Mouse (Mus musculus) cerebellum, adult 18-20 months (tissue): ENCODE results near the gene Rhod.
"Not testable (repeated sequence)": the region's sequence is repeated elsewhere in the genome, so short reads cannot be mapped to it uniquely, and the experiment has no call there.

Source experiments
- DNase-seq, 2 experiments: peaks; one replicate each; pipeline ENCODE4 v3.0.0; 2021

Rhod gene

DNA sequence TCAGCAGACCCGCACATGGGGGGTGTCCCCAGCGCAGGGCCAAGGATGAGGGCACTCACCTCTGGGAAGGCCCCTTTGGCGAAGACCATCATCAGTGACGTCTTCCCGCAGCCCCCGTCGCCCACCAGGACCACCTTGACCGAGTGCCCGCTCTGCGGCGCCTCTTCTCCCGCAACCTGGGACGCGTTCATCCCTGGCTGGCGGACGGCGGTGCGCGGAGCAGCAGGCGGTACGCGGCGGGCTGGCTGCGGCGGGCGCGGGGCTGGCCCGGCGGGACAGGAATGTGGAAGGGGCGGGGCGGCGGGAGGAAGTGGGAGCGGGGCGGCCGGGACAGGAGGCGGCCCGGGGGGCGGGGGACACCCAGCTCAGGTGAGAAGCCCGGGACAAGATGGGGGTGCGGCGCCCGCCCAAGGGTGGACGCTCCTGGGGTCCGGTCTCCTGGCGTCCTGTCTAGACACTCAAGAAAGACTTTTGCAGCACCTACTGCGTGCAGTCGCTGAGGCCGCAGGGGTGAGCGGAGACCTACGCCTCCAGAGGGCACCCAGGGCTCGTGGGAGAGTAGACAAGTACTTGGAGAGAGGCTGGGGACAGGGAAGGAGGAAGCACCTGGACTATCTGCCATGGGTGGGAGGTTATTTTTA, at the start of gene Rhod:
TSS of gene Rhod (minus strand) at position 272 of the 641 bp plus-strand sequence.
- no peak for DNase-seq

DNA sequence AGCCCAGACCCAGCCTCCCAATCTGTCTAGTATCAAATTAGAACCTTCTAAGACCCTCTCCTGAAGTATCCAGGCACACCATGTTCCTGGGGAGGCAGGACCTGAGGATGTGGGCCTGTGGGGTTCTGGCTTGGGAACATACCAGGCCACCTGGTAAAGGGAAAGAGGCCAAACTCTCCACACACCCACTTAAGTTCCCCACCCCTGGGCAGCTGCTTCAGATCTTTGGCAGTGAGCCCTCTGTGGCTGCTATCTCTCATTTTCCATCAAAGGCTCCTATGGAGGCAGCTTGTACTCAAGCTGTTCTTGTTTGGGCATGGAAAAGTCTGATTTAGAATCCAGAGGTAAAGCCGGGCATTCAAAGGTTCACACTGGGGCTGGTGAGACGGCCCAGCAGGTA, 48.6 kb upstream of the Rhod start:
- no peak for DNase-seq

DNA sequence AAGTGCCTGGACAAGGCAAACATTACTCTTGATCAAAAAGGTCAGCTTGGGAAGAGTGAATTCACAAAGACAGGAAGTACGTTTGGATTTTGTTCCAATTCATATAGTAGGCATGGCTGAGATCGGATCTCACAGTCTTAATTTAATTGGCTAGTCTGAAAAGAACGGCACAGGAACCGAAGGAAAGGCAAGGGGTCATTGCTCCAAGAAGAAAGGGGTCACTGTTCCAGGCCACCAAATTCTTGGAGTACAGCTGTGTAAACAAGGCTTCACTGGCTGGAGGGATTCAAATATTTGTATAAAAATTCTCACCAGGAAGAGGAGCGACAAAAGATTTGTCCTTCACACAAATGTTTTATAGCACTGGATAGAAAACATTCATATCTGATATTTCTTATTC, 45.8 kb upstream of the Rhod start:
- DNase-seq: no peak

DNA sequence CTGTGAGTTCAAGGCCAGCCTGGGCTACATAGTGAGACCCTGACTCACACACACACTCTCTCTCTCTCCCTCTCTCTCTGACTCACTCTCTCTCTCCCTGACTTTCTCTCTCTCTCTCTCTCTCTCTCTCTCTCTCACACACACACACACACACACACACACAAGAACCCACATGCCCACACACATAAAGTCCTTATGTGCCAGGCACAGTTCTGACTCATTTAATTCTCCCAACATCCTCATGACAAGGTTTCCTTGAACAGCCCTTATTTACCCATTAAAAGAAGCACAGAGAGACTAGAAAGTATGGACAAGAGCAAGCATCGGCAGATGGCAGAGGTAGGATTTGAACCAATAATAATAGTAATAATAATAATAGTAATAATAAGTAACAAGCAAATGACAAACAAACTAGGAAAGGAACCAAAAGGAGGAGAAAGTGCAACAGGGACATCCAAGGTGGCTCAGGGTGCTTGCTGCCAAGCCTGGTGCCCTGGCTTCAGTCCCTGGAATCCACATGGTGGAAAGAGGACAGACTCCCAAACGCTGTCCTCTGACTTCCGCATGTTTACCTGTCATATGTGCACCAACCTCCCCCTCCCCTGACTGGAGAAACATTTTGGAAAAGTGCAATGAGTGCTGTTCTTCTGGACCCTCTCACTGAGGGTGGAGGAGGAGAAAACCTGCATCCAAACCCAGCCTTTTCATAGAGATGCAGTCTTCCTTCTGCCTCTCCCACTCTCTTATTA, 43.1 kb upstream of the Rhod start:
- DNase-seq: peak; percentile 63 to 69

DNA sequence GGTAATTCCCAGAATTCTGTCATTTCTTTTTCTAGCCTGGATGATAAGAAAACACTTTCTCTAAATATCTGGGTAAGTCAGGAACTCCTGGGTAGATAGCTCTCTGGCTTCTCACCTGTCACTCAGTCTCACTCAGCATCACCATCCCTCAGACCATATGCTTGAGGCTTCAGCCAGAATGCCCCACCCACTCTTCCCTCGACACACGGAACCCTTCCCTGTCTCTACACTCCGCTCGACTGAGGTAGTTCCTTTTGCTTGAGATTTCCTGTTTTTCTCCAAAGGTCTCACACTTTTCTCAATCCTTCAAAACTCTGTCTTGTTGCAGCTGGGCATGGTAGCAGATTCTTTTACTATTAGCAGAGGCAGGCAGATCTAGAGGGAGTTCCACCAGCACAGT, 42.1 kb upstream of the Rhod start:
- peak; percentile 60 to 75 for DNase-seq

DNA sequence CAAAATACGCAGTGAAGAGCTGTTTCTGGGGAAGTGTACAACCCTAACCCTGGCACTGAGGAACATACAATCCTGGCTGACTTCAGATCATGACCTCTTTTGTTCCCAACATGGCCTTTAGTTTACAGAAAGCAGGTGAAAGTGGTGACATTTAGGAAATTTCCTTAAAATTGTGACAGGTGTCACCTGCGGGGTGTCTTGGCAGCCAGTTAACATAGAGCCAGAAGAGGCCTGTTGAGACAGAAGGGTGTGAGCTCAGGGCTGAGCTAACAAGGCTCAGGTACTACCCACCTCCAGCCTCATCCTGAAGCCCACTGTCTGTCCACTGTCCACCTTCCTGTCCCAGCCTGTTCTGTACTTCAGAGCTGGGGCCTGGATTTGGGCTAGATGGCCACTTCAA, 40.8 kb upstream of the Rhod start:
- peak; percentile 74 to 76 for DNase-seq

DNA sequence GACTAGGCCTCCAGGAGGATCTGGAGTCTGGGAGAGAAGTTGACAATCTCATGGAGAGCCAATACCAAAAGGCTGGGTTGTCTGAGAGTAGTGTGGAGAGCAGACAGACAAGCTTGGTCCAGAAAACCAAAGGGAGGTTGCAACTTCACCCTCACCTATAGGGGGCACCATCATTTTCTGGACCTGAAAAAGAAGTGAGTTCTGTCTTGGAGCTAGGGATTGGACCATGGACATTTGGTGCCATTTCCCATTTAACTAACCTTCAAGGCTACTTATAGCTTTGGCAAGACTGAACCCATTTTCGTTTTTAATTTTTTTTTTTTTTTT, 38.9 kb upstream of the Rhod start:
- DNase-seq: no peak

DNA sequence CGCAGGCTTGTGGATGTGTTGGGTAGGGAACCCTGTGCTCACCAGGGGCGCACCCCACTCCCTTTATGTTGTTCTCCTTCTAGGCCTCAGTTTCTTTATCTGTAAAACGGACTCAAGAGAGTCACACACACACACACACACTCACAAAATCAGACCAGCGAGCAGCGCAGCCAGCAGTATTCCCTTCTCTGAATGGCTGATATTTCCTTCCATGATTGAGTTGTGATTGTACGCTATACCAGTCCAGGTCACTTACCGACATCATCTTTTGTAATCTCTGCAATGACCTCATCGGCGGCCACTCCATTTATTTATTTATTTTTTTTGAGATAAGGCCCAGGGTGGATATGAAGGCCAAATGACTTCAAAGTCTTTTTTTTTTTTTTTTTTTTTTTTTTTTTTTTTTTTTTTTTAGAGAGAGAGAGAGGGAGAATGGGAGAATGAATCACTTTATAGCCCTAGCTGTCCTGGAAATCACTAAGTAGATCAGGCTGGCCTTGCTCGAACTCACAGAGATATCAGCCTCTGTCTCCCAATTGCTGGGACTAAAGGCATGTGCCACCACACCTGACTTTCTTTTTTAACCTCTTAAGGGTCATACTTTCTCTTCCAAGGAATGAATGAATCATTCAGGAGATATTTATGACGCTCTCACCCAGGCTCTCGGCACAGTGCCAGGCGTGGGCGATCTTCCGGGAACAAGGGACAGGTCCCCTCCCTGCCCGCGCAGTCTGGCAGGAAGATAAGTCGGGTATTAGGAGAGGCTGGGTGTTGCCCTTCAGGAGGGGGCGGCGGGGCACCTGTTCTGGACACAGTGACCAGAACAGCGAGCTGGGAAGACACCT, 38.3 kb upstream of the Rhod start, which contains the start of gene Syt12:
TSS of gene Syt12 (minus strand) at position 103 of the 845 bp plus-strand sequence.
- peak; percentile 85 to 89 for DNase-seq

DNA sequence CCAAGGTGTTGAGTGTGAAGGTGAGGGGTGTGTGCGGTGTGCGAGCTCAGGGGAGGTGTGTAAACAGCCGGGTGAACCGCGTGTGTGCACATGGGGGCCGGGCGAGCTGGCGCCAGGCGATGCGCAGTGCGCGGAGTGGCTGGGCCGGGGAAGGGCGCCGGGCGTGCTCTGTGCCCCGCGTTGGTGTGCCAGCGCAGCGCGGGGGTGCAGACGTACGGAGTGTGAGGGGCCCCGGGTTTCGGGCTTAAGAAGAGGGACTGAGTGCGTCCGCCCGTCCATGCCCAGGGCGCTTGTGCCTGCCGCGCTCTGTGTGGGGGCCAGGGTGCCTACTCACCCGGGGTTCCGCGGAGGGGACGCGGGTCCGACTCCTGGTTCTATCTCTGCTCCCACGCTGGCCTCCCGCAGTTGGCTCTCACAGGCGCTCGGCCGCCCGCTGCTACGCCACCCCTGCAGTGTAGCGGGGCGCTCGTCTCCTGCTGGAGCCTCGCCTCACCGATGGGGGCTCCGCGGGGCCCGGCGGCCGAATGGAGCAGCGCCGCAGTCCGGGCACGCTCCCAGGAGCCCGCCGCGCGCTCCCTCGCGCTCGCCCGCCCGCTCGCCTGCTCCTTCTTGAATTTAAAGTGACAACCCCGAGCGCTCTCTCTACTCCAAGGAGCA, 37.5 kb upstream of the Rhod start:
- DNase-seq: peak; percentile 77 to 89

DNA sequence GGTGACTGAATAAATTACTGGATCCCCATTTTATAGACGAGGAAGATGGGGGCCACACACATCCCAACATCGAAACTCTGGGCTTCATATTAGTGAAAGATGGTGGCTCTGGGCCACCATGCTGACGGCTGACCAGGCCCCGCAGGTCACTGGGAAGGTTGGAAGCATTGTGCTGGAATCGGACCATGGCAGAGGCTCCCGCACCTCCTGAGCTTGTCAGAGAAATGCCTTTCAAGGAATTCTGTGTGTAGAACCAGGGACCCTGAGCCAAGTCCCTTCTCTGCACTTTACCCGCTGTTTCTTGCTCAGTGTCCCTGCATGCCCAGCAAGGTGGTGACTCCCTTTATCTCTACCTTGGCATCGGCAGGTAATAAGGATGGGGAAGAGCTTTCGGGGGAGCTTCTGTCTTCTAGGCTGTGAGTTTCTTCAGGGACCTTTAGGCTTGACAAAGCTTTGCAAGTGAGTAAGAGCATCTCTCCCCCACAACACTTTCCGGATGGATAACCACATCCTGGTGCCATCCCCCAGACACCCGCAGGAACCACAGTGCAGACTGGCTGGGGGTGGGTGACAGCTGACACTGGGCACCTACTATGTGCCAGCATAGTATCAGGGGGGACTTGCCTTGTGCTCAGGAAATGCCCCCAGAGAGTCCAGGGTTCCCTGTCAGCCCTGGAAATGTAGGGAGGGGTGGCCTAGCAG, 36.1 kb upstream of the Rhod start:
- peak in 1 of 2 experiments; percentile 55 for DNase-seq

DNA sequence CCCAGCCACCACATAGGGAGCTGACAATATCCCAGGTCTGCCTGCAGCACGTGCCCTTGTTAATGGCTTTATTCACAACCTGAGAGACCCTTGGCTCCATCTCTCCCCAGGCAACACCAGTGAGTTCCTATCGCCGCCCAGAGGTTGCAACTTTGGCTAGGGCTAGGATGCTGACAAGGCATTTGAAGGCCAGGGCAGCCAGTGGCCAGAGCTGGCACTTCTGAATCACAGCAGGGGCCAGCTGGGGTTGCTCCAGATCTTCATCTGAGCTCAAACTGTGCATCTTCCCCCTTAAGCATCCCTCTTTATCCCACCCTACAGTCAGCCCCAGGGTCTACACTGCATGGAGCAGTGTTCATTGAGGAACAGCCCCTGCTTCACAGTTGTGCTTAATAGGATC, 35.5 kb upstream of the Rhod start:
- DNase-seq: no peak

DNA sequence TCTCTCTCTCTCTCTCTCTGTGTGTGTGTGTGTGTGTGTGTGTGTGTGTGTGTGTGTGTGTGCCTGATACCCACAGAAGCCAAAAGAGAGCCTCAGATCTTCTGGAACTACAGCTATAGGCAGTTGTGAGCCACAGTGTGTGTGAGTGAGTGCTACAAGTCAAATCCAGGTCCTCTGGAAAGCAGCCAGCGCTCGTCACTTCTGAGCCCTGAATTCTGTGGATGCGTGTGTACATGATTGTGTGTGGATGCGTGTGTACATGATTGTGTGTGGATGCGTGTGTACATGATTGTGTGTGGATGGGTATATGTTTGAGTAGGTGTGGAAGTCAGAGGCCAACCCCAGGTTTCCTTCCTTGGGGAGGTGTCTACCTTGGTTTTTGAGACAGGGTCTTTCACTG, 34.3 kb upstream of the Rhod start:
- DNase-seq: peak in 1 of 2 experiments; percentile 55

DNA sequence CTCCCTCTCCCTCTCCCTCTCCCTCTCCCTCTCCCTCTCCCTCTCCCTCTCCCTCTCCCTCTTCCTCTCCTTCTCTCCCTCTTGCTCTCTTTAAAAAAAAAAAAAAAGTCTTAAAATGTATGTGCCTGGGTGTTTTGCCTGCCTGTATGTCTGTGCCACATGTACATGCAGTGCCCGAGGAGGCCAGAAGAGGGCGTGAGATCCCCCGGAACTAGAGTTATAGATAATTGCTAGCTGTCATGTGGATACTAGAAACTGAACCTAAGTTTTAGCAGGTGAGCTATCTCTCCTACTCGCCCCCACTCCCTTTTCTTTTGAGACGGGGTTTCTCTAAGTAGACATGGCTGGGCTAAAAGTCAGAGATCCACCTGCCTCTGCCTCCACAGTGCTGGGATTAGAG, 29.1 kb upstream of the Rhod start:
- peak; percentile 59 to 72 for DNase-seq

DNA sequence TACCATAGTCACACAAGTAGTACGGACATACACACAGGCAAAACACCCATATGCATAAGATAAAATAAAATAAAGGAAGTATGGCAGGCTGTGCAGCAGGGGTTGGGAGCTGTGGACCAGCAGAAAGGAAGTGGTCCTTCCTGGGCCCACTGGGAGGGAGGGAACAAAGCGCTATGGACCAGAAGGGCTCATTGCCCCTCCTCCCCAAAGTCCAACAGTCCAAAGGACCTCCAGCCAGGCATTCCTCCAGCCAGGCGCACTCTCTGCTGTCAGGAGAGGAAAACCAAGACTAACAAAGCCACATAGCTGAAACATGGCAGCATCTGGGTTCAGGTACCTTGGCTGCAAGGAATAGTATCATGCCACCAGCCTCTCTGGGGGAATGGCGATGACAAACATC, 25.4 kb upstream of the Rhod start:
- no peak for DNase-seq

DNA sequence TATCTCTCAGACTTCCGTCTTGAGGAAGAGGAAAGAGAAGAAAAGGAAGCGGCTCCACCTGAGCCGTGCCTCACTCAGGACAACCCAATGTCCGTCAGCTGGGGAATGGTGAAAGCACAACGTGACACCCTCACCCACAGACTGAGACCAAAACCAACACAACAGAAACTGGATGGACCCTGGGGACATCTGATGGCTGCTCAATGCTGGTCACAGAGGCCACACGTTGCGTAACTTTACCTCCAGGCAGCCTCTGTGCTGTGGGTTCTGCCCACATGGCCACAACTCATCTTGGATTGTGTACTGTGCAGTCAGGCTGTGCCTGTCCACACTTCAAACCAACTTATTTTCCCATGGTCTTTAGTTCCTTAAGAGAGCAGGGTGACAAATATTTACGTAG, 22.7 kb upstream of the Rhod start:
- DNase-seq: no peak

DNA sequence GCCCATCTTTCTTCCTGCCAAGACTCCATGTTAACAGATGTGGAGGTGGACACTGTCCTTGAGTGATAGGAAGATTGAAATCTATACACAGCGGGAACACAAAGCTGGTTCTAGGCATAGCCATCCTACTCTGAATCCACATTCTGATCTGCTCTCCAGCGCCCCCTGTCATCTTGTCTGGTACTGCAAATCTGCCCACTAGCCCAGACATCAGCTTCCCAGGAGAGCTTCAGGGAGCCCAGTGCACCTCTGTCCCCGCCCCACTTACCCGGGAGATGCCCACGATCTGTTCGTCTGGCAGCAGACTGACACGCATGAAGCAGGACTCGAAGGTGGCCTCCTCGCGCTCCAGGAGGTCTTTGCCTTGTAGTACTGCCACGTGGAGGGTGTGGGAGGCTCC, 17.0 kb upstream of the Rhod start:
- peak; percentile 72 to 77 for DNase-seq

DNA sequence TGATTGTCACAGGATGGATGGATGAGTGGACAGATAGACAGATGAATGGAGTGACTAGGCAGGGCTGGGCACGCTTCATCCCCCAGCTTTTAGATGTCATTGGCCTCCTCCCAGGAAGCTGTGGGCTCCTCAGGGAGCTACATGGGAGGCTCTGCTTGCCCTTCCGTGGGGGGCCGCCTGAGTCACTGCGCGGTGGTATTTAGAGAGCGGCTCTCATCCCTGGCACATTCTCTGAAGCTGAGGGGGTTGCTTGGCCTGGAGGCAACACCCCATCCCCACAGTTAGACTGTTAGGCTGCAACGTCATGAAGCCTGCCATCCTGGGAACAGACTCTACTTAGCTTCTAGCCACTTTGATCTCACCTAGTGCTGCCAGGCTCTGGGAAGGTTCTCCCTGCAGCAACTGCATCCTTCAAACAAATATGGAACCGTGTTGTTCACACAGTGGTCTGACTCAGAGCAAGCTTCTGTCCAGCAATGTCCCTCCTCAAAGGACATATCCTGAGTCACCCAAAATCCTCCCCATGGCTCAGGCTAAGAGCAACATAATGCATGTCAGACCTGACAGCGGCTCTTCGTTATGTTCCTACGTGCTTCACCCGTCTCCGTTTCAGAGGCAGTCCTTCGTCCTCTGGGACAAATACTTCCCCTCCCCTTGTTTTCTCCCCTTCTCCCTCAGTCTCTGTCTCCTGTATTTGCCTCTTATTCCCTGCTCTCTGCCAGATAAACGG, 16.0 kb upstream of the Rhod start:
- no peak for DNase-seq

DNA sequence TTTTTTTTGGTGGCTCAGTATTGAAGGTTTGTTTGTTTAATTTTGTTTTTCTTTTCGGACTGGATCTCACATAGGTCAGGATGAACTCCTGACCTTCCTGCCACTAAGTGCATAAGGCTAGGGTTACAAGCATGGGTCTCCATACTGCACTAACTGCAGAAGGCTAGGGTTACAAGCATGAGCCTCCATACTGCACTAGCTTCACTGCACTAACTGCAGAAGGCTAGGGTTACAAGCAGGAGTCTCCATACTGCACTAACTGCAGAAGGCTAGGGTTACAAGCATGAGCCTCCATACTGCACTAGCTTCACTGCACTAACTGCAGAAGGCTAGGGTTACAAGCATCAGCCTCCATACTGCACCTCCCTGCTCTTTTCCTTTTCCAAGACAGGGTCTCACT, 14.8 kb upstream of the Rhod start:
- DNase-seq: not testable (repeated sequence)

DNA sequence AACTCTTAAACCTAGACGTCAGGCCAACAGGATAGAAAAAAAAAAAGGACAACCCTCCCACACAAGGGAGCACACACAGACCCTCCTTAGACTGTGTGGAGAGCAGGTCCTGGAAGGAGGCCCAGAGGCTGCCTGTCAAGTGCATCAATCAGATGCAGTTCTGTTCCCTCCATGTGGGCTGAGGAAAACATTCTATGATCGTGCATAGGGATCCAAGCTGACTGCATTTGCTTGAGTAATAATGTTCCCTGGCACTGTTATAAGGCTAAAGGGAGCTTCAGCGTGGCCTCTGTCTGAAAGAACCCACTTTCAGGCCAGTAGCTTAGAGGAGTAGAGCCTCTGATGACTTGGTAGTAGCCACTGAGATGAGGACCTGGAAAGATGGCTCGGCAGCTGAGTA, 13.3 kb upstream of the Rhod start:
- DNase-seq: no peak

DNA sequence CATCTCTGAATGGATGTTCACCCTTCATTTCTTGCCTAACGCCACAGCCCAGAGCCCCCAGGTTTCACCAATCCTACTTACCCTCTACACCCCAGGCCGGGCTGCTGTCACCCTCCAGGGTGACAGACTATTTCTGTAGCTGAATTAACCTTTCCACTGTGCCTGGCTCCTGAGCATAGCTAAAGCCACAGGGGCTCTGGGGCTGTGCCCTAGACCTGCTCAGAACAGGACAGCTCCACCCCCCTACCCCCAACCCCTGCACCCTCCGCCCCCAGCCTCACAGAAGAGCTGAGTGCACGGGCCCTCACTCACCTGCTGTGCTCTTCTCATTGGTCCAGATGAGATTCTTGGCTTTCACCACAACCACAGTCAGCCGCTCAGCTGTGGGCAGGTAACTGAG, 12.7 kb upstream of the Rhod start:
- DNase-seq: no peak

DNA sequence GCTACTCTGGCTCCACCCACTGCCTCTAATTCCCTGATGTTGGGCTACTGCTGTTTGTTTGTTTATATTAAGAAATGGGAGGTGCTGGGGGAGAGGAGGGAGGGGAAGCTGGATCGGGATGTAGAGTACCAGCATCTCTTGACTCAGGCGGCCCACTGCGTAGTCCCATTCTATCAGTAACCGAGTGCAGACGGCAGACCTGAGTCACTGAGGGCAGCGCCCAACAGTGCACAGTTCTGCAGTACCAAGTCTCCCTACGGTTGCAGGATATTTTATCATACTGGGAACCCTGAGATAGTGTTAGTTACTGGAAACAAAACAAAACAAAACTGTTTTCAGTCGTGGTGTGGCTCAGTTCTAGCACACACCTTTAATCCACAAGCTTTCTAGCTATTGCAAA, 11.9 kb upstream of the Rhod start:
- DNase-seq: no peak

DNA sequence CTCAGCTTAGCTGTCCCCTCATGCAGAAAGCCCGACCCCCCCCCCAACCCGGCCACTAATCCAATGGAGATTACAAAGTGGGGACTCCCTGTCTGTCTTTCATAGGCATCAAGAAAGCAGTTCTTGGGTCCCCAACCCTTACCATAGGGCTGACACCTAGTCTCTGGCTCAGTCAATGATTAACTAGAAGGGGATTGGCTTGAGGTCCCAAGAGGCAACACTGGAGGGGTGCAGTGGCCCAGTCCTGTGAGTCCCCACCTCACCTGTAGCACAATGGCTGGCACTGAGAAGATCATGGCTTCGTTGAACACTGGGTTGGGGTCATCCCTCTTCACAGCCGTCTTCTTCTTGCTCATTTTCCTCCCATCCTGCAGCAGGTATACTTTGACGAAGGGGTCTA, 11.4 kb upstream of the Rhod start:
- DNase-seq: no peak
